Mouse (Mus musculus) midbrain, embryonic 12.5 days (tissue): ENCODE results near the gene Krt81. TPM values are rescaled to one million over a fixed set of nuclear protein-coding genes. Genes with fewer than 3 reads are reported as not detected.

Experiments
- polyA plus RNA-seq: library from polyadenylated mRNA; unstranded; fragments of >200 nt; fragmentation: Nextera tagmentation; extraction: Ambion mirVana; gene quantifications from 2 replicates; pipeline ENCODE4 v1.2.1, GENCODE M21; 2016

The Krt81 gene
- polyA plus RNA-seq, 1 experiment from 2014 or later = not detected

Other genes with a start within 250 kb of the Krt81 start
- 5.5 and 5.9 TPM in 2 replicates for gene Grasp, start 239.6 kb downstream of the Krt81 start, polyA plus RNA-seq
- gene Nr4a1, start 209.5 kb downstream of the Krt81 start, polyA plus RNA-seq = 3.4 and 4.0 TPM in 2 replicates
- 63.9 and 68.1 TPM in 2 replicates for gene Atg101, start 179.5 kb downstream of the Krt81 start, polyA plus RNA-seq
- 0.15 TPM in 1 of 2 replicates, not detected in the other for gene 6030408B16Rik, start 170.5 kb downstream of the Krt81 start, polyA plus RNA-seq
- gene Krt80, start 93.6 kb downstream of the Krt81 start, polyA plus RNA-seq = 0.14 and 0.18 TPM in 2 replicates
- 5.8 and 6.3 TPM in 2 replicates for gene Krt7, start 52.7 kb downstream of the Krt81 start, polyA plus RNA-seq
- gene Krt87, start 24.9 kb downstream of the Krt81 start, polyA plus RNA-seq = 0.15 and 0.22 TPM in 2 replicates
- not detected in 2 replicates for gene Krt88, start 16.0 kb downstream of the Krt81 start, polyA plus RNA-seq
- gene Krt86, start 9.7 kb upstream of the Krt81 start, polyA plus RNA-seq = not detected in 2 replicates
- gene Krt83, start 27.8 kb upstream of the Krt81 start, polyA plus RNA-seq = not detected in 2 replicates
- gene Gm49425, start 53.5 kb upstream of the Krt81 start, polyA plus RNA-seq = not detected in 2 replicates
- gene Krt84, start 69.1 kb upstream of the Krt81 start, polyA plus RNA-seq = not detected in 2 replicates
- gene Krt82, start 86.9 kb upstream of the Krt81 start, polyA plus RNA-seq = not detected in 2 replicates
- gene Krt90, start 99.2 kb upstream of the Krt81 start, polyA plus RNA-seq = 0.09 and 0.31 TPM in 2 replicates
- gene Krt75, start 110.2 kb upstream of the Krt81 start, polyA plus RNA-seq = not detected in 2 replicates
- not detected in 2 replicates for gene Gm5414, start 164.4 kb upstream of the Krt81 start, polyA plus RNA-seq
- not detected in 2 replicates for gene Gm5478, start 183.6 kb upstream of the Krt81 start, polyA plus RNA-seq
- not detected in 2 replicates for gene Krt6b, start 216.5 kb upstream of the Krt81 start, polyA plus RNA-seq
- not detected in 2 replicates for gene Krt6a, start 230.6 kb upstream of the Krt81 start, polyA plus RNA-seq
- gene Krt5, start 249.1 kb upstream of the Krt81 start, polyA plus RNA-seq = 5.3 and 7.9 TPM in 2 replicates